Mouse (Mus musculus): ENCODE data around the gene Fgfr2. TPM values are rescaled to one million over a fixed set of nuclear protein-coding genes. Genes with fewer than 3 reads are reported as not detected.

The Fgfr2 gene
- polyA plus RNA-seq, 1 experiment, result 12.0 TPM

DNA sequence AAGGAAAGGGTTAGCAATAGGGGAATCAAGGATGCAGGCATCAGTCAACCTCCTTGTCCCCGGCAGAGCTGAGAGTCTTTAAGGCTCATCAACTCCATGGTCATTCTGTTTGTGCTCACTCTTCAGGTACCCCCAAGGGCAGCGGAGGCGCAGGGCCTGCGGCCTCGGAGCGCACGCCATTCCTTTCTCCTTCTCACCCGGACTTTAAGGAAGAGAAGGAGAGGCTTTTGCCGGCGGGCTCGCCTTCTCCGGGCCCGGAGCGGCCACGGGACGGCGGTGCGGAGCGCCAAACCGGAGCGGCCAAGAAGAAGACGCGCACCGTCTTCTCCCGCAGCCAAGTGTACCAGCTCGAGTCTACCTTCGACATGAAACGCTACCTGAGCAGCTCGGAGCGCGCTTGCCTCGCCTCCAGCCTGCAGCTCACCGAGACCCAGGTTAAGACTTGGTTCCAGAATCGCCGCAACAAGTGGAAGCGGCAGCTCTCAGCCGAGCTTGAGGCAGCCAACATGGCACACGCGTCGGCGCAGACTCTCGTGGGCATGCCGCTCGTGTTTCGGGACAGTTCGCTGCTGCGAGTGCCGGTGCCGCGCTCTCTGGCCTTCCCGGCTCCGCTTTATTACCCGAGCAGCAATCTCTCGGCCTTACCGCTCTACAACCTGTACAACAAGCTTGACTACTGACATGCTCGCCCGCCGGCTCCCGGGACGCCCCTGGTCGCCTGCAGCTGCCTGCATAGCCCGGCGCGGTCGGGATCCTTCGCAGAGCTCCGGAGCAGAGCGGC is 1567.7 kb downstream of the Fgfr2 start:
- Histone ChIP-seq H3K27ac (replicated peaks; ENCODE audit: low read depth, low read length) (no peak overlapping the region), H3K4me1 (ENCODE audit: control insufficient read depth, insufficient read depth, insufficient read length, low read length) (peaks cover 3% of the 10 kb centered on the region; the same call in 1 of the 2 replicates), H3K4me3 (ENCODE audit: insufficient read depth, low read depth, low read length) (peak overlapping the region; percentile 36)

DNA sequence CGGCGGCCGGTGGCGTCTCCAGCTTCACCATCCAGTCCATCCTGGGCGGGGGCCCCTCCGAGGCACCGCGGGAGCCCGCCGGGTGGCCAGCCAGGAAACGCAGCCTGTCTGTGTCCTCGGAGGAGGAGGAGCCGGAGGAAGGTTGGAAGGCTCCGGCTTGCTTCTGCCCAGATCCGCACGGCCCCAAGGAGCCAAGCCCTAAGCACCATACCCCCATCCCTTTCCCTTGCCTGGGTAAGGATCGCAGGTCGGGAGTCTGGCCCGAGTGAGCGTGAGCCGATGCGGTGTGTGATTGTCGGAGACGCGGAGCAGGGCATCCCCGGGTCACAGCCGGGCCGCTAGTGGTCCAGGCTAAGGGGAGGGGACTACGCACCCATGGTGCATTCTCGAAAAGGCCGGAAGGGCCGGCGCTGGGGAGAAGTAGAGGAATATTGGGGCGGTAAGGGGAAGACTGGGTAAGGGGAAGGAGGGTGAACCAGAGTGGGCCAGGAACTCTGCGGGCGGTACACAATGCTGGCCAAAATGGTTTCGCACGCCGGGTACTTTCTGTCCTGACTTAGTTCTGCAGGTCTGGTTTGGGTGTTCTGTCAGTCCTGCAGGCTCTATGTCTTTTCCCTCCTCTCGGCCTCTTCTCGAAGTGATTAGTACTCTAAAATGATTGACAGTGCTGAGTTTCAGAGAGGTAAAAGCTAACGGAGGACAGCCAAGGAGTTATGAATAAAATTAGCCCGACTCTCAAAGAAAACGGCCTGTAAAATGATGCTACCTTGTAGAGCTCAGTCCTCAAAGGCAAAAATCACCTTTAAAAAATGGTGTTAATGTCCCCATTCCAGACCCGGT is 1568.6 kb downstream of the Fgfr2 start:
- Histone ChIP-seq H3K4me1 (ENCODE audit: control insufficient read depth, insufficient read depth, insufficient read length, low read length) (peaks cover 3% of the 10 kb centered on the region; the same call in 1 of the 2 replicates), H3K27ac (replicated peaks; ENCODE audit: low read depth, low read length) (no peak overlapping the region), H3K4me3 (ENCODE audit: insufficient read depth, low read depth, low read length) (peak overlapping the region; percentile 43)

DNA sequence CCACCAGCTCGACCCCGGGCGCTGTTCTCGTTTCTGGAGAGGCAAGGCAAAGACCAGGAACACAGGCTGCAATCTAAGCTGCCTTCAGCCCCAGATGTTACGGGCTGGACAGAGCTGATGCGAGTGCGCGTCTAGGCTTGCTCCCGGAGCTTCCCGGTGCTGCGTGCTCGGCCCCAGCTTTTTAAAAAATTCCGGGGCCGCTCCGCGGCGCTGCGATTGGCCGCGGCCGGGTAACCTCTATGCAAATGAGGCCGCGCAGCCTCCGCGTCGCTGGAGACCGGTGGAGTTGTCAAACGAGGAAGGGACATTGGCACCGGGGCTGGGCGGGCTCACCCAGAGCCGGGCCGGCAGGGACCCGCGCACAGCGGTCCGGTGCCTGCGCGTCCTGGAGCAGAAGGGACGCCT is 1569.4 kb downstream of the Fgfr2 start:
- H3K27ac ChIP-seq (replicated peaks; ENCODE audit: low read depth, low read length), result no peak overlapping the region
- peak overlapping the region; percentile 15; the same call in 1 of the 2 replicates for H3K4me3 ChIP-seq (ENCODE audit: insufficient read depth, low read depth, low read length)
- peaks cover 3% of the 10 kb centered on the region; the same call in 1 of the 2 replicates for H3K4me1 ChIP-seq (ENCODE audit: control insufficient read depth, insufficient read depth, insufficient read length, low read length)

DNA sequence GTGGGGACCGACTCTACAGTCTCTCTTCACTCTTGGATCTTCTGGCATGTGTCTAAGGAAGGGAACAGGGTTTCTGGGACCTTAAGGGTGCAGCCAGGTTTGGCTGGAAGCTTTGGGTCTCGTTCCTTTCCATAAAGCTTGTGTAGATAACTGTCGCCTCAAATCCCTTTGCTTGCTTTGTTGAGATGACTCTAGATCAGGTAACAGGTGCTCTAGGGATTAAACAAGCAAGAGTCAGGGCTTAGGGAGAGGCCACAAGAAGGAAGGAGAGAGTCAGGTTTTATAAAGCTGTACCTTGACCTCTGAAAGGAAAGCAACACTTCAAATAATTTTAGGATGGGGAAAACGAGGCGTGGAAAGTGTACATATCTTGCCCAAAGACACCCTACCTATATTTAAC is 1570.4 kb downstream of the Fgfr2 start:
- Histone ChIP-seq H3K27ac (replicated peaks; ENCODE audit: low read depth, low read length) (no peak overlapping the region), H3K4me1 (ENCODE audit: control insufficient read depth, insufficient read depth, insufficient read length, low read length) (peaks cover 3% of the 10 kb centered on the region; the same call in 1 of the 2 replicates), H3K4me3 (ENCODE audit: insufficient read depth, low read depth, low read length) (no peak overlapping the region)

DNA sequence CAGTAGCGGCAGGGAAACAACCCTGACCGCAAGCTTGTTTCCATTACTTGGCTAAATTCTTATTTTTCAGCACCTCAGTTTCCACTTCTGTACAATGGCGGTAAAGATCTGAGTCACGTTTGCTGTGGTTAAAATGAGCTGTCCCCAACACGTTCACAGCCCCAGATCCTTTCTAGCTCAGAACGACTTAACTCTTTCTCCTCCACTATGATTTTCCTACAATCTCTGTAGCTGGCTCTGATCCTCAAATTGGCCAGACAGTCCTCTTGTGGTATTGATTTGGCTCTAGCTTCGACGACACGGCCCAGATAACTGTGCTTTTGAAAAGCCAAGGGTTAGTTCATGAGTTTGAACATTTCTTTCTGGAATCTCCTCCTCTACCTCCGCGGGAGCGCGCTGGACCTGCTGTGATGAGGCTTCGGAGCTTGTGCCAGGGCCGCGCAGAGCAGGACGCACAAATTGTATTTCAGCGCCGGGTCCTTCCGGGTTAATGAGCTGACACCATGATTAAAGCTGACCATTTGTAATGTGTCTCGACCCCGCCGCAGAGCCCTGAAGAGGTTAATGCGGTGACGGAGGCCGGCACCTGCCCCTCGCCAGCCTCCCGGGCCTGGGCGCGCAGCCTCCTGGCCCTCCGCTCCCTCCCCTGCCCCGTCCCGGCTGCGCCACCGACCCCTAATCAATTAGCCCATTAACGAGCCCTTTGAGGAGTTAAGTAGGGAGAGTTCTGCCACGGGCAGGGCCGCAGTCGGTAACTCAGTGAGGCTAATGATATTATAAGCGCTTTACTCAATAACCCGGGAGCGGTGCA is 1571.0 kb downstream of the Fgfr2 start:
- Histone ChIP-seq H3K4me3 (ENCODE audit: insufficient read depth, low read depth, low read length) (no peak overlapping the region), H3K4me1 (ENCODE audit: control insufficient read depth, insufficient read depth, insufficient read length, low read length) (peaks cover 3% of the 10 kb centered on the region; the same call in 1 of the 2 replicates)

DNA sequence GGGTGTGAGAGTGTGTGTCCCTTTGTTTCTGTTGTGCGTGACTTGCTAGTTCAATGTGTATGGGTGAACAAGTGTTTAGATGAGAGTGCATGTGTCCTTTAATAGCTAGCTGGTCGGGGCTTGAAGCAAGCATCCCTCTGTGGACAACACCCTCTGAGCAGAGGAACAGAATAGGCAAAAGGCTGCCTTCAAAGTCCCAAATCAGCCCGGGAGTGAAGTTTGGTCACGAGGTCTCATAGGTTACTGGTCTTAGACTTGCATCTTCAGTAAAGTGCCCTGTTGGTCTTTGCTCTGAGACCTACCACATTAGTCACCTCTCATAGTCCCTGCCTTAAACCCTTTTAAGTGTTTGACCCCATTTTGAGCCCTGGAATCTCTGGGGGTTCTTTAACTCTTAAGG is 1571.7 kb downstream of the Fgfr2 start:
- Histone ChIP-seq H3K4me3 (ENCODE audit: insufficient read depth, low read depth, low read length) (no peak overlapping the region), H3K4me1 (ENCODE audit: control insufficient read depth, insufficient read depth, insufficient read length, low read length) (peaks cover 3% of the 10 kb centered on the region; the same call in 1 of the 2 replicates), H3K27ac (replicated peaks; ENCODE audit: low read depth, low read length) (no peak overlapping the region)

More for the DNA sequence above, 1571.0 kb downstream of the Fgfr2 start:
- no peak overlapping the region for H3K27ac ChIP-seq (replicated peaks; ENCODE audit: low read depth, low read length)

DNA sequence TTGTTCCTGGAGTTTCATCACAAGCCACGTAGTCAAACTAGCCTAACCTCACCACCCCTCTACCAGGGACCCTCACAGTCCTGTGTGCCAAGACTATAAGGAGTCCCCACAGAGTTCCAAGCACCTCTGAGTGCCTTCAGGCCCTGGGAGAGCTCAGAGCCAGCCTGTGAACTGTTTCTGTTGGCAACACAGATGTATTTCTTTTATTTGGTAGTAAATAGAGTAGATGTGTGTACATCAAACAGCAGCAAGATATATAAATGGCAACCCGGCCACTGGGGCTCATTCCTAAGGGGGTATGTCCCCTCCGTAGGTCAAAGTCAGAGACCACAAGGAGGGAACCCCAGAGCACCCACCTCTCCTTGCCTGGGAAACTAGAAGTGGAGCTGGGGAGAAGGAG is 1574.7 kb downstream of the Fgfr2 start, which contains the start of gene Hmx2:
TSS of gene Hmx2 (plus strand) at position 301 of the 400 bp plus-strand sequence.
- Histone ChIP-seq H3K4me3 (ENCODE audit: insufficient read depth, low read depth, low read length) (no peak within 1 kb of the TSS), H3K4me1 (ENCODE audit: control insufficient read depth, insufficient read depth, insufficient read length, low read length) (peaks cover 4% of the 10 kb centered on the region; the same call in 1 of the 2 replicates), H3K27ac (replicated peaks; ENCODE audit: low read depth, low read length) (no peak within 1 kb of the TSS)

DNA sequence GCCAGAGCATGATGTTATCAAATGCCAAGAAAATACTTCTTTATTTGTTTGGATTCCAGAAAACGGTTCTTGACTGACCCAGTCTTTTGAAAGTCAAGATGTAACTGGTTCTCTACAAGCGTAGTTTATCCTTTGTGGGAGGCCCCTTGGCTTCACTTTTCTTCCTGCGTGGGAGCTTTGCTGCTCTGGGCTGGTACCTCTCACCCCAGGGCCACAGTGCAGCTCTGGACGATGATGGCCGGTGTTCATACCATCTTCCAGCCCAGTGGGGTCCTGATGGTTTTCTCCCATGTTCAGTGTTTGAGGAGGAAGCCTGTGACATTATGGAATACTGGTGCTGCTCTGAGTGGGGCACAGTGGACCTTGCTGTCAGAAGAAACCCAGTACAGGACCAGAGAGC is 1575.7 kb downstream of the Fgfr2 start:
- H3K27ac ChIP-seq (replicated peaks; ENCODE audit: low read depth, low read length), result no peak overlapping the region
- no peak overlapping the region for H3K4me3 ChIP-seq (ENCODE audit: insufficient read depth, low read depth, low read length)
- H3K4me1 ChIP-seq (ENCODE audit: control insufficient read depth, insufficient read depth, insufficient read length, low read length), result peaks cover 4% of the 10 kb centered on the region; the same call in 1 of the 2 replicates

DNA sequence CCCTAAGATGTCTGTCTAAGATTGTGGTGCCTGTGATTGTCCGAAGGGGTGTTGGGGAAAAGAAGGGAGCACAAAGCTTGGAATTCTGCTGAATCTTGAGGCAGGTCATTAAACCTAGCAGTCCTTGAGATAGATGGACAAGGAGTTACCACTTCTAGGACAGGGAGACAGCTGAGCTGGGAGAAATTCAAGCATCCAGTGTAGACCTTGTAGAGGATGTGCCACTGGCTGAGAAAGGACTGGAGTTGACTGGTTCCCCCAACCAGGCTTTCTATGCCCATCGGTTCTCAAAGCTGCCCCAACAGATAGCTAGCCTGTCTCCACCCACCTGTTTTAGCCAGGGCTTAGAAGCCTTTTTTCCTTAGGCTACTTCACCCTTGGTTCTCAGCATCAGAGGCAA is 1576.7 kb downstream of the Fgfr2 start:
- Histone ChIP-seq H3K4me1 (ENCODE audit: control insufficient read depth, insufficient read depth, insufficient read length, low read length) (peaks cover 4% of the 10 kb centered on the region; the same call in 1 of the 2 replicates), H3K27ac (replicated peaks; ENCODE audit: low read depth, low read length) (no peak overlapping the region), H3K4me3 (ENCODE audit: insufficient read depth, low read depth, low read length) (no peak overlapping the region)

DNA sequence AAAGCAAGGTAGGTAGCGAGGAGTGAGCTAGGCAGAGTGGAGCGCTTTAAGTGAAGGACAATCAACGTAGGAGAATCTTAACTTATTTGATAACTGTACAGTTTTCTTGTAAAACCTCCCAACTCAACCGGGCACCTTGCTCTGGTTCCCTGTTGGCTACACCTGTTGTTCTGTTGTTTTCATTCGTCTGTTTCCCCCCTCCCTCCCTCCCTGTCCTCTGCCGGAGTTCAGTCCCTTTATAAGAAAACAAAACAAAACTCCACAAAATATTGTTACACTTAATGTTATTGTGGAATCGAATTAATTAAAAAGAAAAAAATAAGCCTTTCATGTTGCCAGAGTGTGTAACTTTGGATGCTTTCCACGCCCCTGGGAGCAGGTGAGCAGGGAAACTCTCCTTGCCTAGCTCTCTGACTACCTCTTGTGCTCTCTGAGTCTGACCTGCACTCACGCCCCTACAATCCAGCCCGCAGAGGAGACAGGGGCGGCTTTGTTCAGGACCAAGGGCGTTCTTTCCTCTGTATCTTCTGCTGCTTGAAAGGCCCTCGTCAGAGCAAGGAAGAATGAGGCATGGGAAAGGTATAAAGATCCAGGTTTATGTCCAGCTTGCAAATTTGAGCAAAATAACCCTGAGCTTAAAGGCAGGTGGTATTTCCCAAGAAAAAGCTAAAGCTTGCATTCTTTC is 1577.3 kb downstream of the Fgfr2 start:
- Histone ChIP-seq H3K4me3 (ENCODE audit: insufficient read depth, low read depth, low read length) (no peak overlapping the region), H3K4me1 (ENCODE audit: control insufficient read depth, insufficient read depth, insufficient read length, low read length) (peaks cover 4% of the 10 kb centered on the region; the same call in 1 of the 2 replicates), H3K27ac (replicated peaks; ENCODE audit: low read depth, low read length) (no peak overlapping the region)

DNA sequence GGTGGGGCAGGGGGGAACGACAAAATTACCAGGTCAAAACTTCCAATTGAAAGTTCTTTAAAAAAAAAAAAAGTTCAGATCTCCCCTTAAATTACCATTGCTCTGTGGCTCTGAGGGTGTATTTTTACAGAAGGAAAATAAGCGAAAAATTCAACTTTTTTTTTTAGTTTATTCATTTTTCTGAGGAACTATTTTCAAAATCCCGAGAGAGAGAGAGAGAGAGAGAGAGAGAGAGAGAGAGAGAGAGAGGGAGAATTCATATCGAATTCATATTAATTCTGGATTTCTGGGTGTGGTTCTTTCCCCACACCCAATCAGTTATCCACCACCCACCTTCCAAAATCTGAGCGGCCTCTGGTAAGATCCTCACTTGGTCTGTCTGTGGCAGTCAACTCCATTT is 1578.3 kb downstream of the Fgfr2 start:
- H3K4me3 ChIP-seq (ENCODE audit: insufficient read depth, low read depth, low read length), result no peak overlapping the region
- no peak overlapping the region for H3K27ac ChIP-seq (replicated peaks; ENCODE audit: low read depth, low read length)
- H3K4me1 ChIP-seq (ENCODE audit: control insufficient read depth, insufficient read depth, insufficient read length, low read length), result peaks cover 4% of the 10 kb centered on the region; the same call in 1 of the 2 replicates

DNA sequence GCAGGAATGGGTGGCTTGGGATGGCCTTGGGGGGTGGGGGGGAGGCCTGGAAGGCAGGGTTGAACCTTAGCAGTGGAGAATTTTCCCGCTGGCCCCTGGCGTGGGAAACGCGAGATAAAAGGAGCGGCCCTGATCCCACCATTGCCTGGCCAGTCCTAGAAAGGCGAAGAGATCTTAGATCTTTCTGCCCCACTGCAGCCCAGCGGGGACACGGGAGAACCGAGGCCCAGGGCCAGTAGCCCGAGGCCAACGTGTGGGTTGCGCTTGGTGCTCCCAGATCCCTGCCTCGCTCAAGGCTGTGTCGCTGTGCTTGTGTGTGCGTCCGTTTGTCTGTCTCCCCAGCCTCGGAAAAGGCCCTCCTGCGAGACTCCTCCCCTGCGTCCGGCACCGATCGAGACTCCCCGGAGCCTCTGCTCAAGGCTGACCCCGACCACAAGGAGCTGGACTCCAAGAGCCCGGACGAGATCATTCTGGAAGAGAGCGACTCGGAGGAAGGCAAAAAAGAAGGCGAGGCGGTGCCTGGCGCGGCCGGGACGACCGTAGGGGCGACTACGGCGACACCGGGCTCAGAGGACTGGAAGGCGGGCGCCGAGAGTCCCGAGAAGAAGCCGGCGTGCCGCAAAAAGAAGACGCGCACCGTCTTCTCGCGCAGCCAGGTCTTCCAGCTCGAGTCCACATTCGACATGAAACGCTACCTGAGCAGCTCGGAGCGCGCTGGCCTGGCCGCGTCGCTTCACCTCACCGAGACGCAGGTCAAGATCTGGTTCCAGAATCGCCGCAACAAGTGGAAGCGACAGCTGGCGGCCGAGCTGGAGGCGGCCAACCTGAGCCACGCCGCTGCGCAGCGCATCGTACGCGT is 1579.3 kb downstream of the Fgfr2 start:
- H3K4me3 ChIP-seq (ENCODE audit: insufficient read depth, low read depth, low read length), result peak overlapping the region; percentile 44
- H3K27ac ChIP-seq (replicated peaks; ENCODE audit: low read depth, low read length), result no peak overlapping the region
- peaks cover 4% of the 10 kb centered on the region; the same call in 1 of the 2 replicates for H3K4me1 ChIP-seq (ENCODE audit: control insufficient read depth, insufficient read depth, insufficient read length, low read length)

DNA sequence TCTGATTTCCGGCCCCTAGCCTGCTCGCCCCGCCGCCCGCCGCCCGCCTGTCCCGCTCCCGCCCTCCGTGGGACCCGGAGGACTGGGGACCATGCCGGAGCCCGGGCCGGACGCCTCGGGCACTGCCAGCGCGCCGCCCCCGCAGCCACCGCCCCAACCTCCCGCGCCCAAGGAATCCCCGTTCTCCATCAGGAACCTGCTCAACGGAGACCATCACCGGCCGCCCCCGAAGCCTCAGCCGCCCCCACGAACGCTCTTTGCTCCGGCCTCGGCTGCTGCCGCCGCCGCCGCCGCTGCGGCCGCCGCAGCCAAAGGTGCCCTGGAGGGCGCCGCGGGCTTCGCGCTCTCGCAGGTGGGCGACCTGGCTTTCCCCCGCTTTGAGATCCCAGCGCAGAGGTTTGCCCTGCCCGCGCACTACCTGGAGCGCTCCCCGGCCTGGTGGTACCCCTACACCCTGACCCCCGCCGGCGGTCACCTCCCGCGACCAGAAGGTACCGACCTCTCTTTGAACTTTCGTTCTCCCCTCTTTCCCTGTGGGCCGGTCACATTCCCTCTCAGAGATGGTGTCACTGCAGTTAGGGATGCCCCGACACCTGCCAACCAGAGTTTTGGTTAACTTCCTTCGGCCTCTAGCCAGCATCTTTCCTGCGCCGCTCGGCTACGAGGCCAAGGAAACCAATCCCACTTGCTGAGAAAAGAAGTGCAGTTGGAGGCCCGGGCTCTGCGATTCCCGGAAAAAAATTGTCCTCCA is 1580.1 kb downstream of the Fgfr2 start:
- Histone ChIP-seq H3K4me3 (ENCODE audit: insufficient read depth, low read depth, low read length) (peak overlapping the region; percentile 35), H3K27ac (replicated peaks; ENCODE audit: low read depth, low read length) (no peak overlapping the region), H3K4me1 (ENCODE audit: control insufficient read depth, insufficient read depth, insufficient read length, low read length) (peaks cover 4% of the 10 kb centered on the region; the same call in 1 of the 2 replicates)
